Mouse (Mus musculus): ENCODE data around the gene Cox7a2l.

Cox7a2l gene

GRCm38 (mm10) chr17:83517280-83518015, at the start of gene Cox7a2l:
Cox7a2l (minus strand) TSS chr17:83517330.
- no peak for DNase-seq (ENCODE audit: low read depth, low spot score)

GRCm38 (mm10) chr17:83565506-83565905, 48.4 kb upstream of the Cox7a2l start:
- DNase-seq (ENCODE audit: low read depth, low spot score): no peak

- peak; percentile 38 for DNase-seq (ENCODE audit: low read depth, low spot score)
These were observed 47.1 kb upstream of the Cox7a2l start for GRCm38 (mm10) chr17:83564119-83564820.

- DNase-seq (ENCODE audit: low read depth, low spot score): peak; percentile 73
These were observed 46.6 kb upstream of the Cox7a2l start for GRCm38 (mm10) chr17:83563703-83564111.

GRCm38 (mm10) chr17:83562153-83563010, 45.3 kb upstream of the Cox7a2l start:
- no peak for DNase-seq (ENCODE audit: low read depth, low spot score)

- no peak for DNase-seq (ENCODE audit: low read depth, low spot score)
These were observed 42.0 kb upstream of the Cox7a2l start for GRCm38 (mm10) chr17:83559081-83559480.

GRCm38 (mm10) chr17:83555836-83556235, 38.7 kb upstream of the Cox7a2l start:
- no peak for DNase-seq (ENCODE audit: low read depth, low spot score)

- peak; percentile 33 for DNase-seq (ENCODE audit: low read depth, low spot score)
These were observed 37.9 kb upstream of the Cox7a2l start for GRCm38 (mm10) chr17:83554997-83555396.

- DNase-seq (ENCODE audit: low read depth, low spot score): peak; percentile 36
These were observed 31.5 kb upstream of the Cox7a2l start for GRCm38 (mm10) chr17:83548501-83549233.

- peak; percentile 48 for DNase-seq (ENCODE audit: low read depth, low spot score)
These were observed 30.0 kb upstream of the Cox7a2l start for GRCm38 (mm10) chr17:83547145-83547544.

GRCm38 (mm10) chr17:83545756-83546742, 28.9 kb upstream of the Cox7a2l start:
- no peak for DNase-seq (ENCODE audit: low read depth, low spot score)

GRCm38 (mm10) chr17:83545259-83545658, 28.1 kb upstream of the Cox7a2l start:
- no peak for DNase-seq (ENCODE audit: low read depth, low spot score)

- DNase-seq (ENCODE audit: low read depth, low spot score): no peak
These were observed 25.3 kb upstream of the Cox7a2l start for GRCm38 (mm10) chr17:83542424-83542823.

GRCm38 (mm10) chr17:83539262-83540037, 22.3 kb upstream of the Cox7a2l start:
- no peak for DNase-seq (ENCODE audit: low read depth, low spot score)

GRCm38 (mm10) chr17:83538694-83539093, 21.6 kb upstream of the Cox7a2l start:
- no peak for DNase-seq (ENCODE audit: low read depth, low spot score)

GRCm38 (mm10) chr17:83538141-83538540, 21.0 kb upstream of the Cox7a2l start:
- DNase-seq (ENCODE audit: low read depth, low spot score): no peak

- DNase-seq (ENCODE audit: low read depth, low spot score): no peak
These were observed 16.0 kb upstream of the Cox7a2l start for GRCm38 (mm10) chr17:83533150-83533549.

- peak; percentile 81 for DNase-seq (ENCODE audit: low read depth, low spot score)
These were observed 10.7 kb upstream of the Cox7a2l start for GRCm38 (mm10) chr17:83527651-83528381.

Measured in ES-CJ7 (cell line).